In genomic region chr13:25893150-25893549, GRCm38 (mm10) we compare ENCODE assay signal across 17 mouse cellular contexts.
"Had no signal": no experiment of that assay in that cellular context is flagged by ENCODE, and none has a peak within 500 bp of the region (broad histone marks: within the 10 kb centered on the region; RNA-seq: fewer than 3 reads in every experiment).

No protein-coding gene starts in this region.

- H3K27me3 ChIP-seq: lung, embryonic 15.5 days; megakaryocyte, embryonic 14.5 days; midbrain, embryonic 13.5 days; midbrain, embryonic 15.5 days; neural tube, embryonic 12.5 days; stomach, embryonic 15.5 days had no signal

- H3K4me3 ChIP-seq: lung, embryonic 15.5 days; megakaryocyte, embryonic 14.5 days; midbrain, embryonic 13.5 days; midbrain, embryonic 15.5 days; neural tube, embryonic 12.5 days; stomach, embryonic 15.5 days had no signal

- ATAC-seq: lung, postnatal 0 days; midbrain, embryonic 13.5 days; midbrain, embryonic 15.5 days had no signal

- H3K36me3 ChIP-seq: lung, embryonic 15.5 days; midbrain, embryonic 13.5 days; midbrain, embryonic 15.5 days; neural tube, embryonic 12.5 days; stomach, embryonic 15.5 days had no signal

- H3K4me1 ChIP-seq: lung, embryonic 15.5 days; megakaryocyte, embryonic 14.5 days; midbrain, embryonic 13.5 days; midbrain, embryonic 15.5 days; neural tube, embryonic 12.5 days; stomach, embryonic 15.5 days had no signal

- H3K4me2 ChIP-seq: lung, embryonic 15.5 days; midbrain, embryonic 11.5 days; midbrain, embryonic 13.5 days; midbrain, embryonic 15.5 days; neural tube, embryonic 12.5 days; stomach, embryonic 15.5 days had no signal

- H3K9me3 ChIP-seq: lung, embryonic 15.5 days; megakaryocyte, embryonic 14.5 days; midbrain, embryonic 13.5 days; midbrain, embryonic 15.5 days; neural tube, embryonic 12.5 days; stomach, embryonic 15.5 days had no signal

- DNase-seq: lung, adult 2 months; lung, postnatal 14 days; lung, postnatal 36 days; right cerebral cortex, postnatal 14 days; thymus, adult 2 months; thymus, postnatal 25 days; thymus, postnatal 4 days had no signal

- H3K27ac ChIP-seq: lung, embryonic 15.5 days; macrophage; midbrain, embryonic 13.5 days; midbrain, embryonic 15.5 days; neural tube, embryonic 12.5 days; stomach, embryonic 15.5 days; stomach, postnatal 0 days had no signal

- H3K9ac ChIP-seq: lung, embryonic 15.5 days; midbrain, embryonic 13.5 days; midbrain, embryonic 15.5 days; neural tube, embryonic 12.5 days; stomach, embryonic 15.5 days had no signal
